Mouse (Mus musculus) left cerebral cortex, adult 2 months (tissue): Measurements from ENCODE around the gene Pdhb. TPM values are rescaled to one million over a fixed set of nuclear protein-coding genes. Genes with fewer than 3 reads are reported as not detected.
A peak's percentile ranks its signal among the peaks of the same experiment; 100 is the strongest.
"Not testable (repeated sequence)": the region's sequence is repeated elsewhere in the genome, so short reads cannot be mapped to it uniquely, and the experiment has no call there.

ENCODE experiments used
- DNase-seq, 2 experiments: peaks; one replicate each; pipeline ENCODE4 v3.0.0; 2021 to 2022; ENCODE audit warnings: low spot score in 2 of 2, mixed read lengths in 1 of 2; ENCODE audit errors: extremely low spot score in 1 of 2
- H3K27ac ChIP-seq: fragments of 200-600 bp; 2 replicates; pipeline ENCODE4 v1.8.1; 2022
- H3K4me3 ChIP-seq: fragments of 200-600 bp; 2 replicates; pipeline ENCODE4 v1.8.1; 2022
- CTCF ChIP-seq: fragments of 200-600 bp; IDR thresholded peaks from 2 replicates; pipeline ENCODE4 v1.8.1; 2022; ENCODE audit warnings: antibody characterized with exemption, mild to moderate bottlenecking, moderate library complexity
- intact Hi-C: fragments of 180-260 bp; cut with DNase I; formaldehyde crosslinking; loops from one replicate; pipeline ENCODE4 v1.15.1; 2025
- total RNA-seq, 2 experiments: library from RNA; stranded (reverse); gene quantifications; 2 replicates each; pipeline ENCODE4 v1.2.3; 2021

Pdhb gene
- total RNA-seq, 2 experiments from 2014 or later: 159 to 168 TPM

DNA sequence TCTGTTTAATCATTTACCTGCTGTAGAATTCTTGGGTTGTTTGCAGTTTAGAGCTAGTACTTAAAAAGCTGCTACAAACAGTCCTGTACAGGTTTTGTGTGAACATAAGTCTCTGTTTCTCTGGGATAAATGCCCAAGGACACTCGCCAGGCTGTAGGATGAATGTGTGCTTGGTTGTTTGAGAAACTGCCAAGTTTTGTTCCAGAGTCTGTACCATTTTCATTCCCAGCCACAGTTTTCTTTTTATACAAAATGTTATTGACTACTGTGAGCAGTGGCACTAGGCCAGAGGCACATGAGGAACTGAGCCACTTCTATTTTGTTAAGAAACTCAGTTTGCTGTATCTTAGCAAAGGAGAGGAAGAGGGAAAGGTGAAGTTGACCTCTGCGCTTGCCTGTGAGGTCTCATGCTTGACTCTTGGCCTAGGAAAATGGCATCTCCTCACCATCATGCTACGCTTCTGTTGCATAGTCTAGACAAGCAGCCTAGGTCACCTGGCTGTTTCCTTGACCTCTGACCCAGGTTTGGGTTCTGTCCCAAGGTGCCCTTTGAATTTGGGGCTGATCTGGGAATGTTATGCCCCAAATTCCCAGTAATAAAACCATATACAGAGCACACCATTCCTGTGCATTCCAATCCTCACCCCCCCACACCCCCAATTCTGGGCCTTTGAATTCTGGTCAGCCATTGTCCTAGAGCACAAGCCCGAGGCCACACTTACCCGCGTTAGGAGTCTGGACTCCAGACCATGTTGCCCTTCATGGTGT lies 13.6 kb upstream of the Pdhb start:
- no peak for TF ChIP-seq CTCF
- H3K4me3 ChIP-seq: no peak overlapping the region

DNA sequence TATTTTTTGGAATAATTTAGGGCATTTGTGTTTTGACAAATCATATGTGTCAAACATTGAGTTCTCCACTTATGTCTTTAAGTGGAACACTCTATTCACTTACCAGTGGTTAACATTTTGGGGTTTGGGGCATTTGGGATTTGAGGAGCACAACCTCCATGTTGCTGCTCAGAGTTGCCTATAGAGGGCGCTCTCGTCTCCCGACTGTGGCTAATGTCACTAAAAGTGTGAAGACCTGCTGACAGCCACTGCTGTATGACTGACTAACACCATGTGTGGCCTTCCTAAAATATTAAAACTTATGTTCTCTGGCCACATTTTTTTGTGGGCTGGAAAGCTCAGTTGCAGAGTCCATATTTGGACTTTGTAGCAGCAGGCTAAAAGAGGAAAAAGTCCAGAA lies 10.5 kb upstream of the Pdhb start:
- peak; percentile 45 for TF ChIP-seq CTCF
- intact Hi-C loops: loop anchor here (5.0 kb wide), 1 partner anchor 164 kb away; no protein-coding TSS in a partner anchor
- no peak for DNase-seq
- H3K4me3 ChIP-seq: no peak overlapping the region
- H3K27ac ChIP-seq: no peak overlapping the region

More for the DNA sequence above, 13.6 kb upstream of the Pdhb start:
- DNase-seq: peak in 1 of 2 experiments; percentile 59
- intact Hi-C loops: loop anchor here (1.0 kb wide), 1 partner anchor 23 kb away; no protein-coding TSS in a partner anchor
- H3K27ac ChIP-seq: peak overlapping the region; percentile 66; the same call in 1 of the 2 replicates

DNA sequence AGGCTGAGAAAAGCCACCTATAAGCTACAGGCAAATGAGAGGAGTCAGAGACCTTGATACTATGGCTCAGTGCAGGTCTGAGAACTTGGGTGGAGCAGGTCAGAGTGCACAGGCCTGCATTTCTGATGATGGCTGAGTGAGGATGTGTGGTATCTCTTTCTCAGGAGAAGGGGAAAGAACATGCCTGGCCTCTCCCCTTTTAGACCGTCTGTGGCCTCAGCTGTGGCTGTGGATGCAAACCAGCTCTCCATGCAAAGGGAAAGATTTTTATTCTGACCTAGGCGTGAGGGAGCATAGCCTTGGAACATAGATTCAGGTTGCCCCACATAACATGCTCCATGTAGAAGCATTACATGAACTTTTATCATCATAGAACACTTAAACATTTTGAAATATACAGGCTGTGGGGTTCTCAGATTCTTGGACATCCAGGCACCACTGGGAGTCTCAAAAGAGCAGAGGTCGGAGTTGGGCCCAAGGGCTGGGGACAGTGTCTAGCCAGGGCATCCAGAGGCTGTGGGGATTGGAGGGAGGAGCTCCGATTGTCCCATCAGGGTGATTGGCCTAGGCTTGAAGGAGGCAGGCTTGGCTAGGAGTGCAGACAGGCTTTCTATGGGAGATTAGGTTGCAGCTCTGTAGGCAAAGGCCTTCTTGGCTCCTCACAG lies 7.7 kb upstream of the Pdhb start:
- Histone ChIP-seq H3K27ac (no peak overlapping the region), H3K4me3 (no peak overlapping the region)
- no peak for DNase-seq
- TF ChIP-seq CTCF: no peak
- intact Hi-C loops: loop anchor here (5.0 kb wide), 1 partner anchor 167 kb away; no protein-coding TSS in a partner anchor

DNA sequence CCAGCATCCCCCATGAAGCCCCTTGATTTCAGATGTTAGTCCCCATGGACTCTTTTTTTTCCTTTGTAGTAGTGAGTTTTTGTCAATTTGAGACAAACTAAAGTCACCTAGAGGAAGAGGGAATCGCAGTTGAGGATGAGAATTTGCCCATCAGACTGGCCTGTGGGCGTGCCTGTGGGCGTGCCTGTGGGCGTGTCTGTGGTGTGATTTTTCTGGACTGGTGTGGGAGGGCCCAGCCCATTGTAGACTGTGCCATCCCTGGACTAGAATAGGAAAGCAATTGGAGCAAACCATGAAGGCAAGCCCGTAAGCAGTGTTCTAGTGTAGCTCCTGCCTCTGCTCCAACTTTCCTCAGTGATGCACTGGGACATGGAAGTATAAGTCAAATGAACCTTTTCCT lies 3.4 kb upstream of the Pdhb start:
- no peak for TF ChIP-seq CTCF
- H3K4me3 ChIP-seq: no peak overlapping the region
- intact Hi-C loops: loop anchor here (10.0 kb wide), 1 partner anchor 79 kb away; the partner anchor contains the start of gene Acox2

DNA sequence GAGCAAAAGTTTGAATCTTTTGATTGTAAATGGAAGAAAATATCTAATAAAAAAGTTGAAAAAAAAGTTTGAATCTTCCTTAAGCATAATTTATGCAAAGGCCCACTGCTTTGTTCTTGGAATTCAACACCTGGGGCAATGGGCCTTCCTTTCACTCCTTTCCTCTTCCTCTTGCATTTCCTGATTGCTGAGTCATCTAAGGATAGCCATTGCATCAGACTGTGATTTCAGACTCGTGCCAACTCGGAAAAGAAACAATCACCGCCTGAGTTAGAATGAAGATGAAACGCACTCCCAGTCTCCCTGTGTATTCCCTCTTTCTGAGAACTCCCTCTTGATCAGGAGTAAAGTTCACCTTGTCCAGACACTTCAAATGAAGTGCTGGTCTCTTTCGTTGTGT lies 1.8 kb upstream of the Pdhb start:
- H3K4me3 ChIP-seq: no peak overlapping the region

More for the DNA sequence above, 3.4 kb upstream of the Pdhb start:
- no peak overlapping the region for H3K27ac ChIP-seq
- no peak for DNase-seq

DNA sequence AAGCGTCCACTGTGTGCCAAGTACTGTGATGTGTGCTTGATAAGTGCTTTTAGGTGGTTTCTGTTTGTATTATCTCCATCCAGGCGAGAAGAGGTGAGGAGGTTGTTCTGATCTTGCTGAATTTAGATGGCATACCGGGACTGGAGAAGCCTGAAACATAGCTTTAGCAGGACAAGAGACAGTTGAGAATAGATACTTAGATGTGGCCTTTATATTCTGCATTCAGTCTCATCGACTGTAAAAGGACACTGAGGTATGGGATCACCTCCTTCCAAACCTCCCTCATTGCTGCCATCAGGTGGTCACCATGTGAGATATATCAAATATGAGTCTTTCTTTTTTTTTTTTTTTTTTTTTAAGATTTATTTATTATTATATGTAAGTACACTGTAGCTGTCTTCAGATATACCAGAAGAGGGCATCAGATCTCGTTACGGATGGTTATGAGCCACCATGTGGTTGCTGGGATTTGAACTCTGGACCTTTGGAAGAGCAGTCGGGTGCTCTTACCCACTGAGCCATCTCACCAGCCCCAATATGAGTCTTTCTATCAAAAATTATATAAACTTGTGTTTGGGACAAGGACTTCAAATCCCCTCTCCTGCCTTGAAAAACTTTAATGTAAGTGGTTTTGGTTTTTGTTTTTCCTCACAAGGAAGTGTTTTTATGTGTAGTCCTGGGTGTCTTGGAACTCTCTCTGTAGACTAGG lies 871 bp upstream of the Pdhb start:
- DNase-seq: not testable (repeated sequence)
- intact Hi-C loops: loop anchor here (2.0 to 10.0 kb wide), 2 partner anchors 41 to 81 kb away; partner anchors contain the start of genes Acox2 and Kctd6
- peak overlapping the region; percentile 71 for H3K27ac ChIP-seq
- peak; percentile 26 for TF ChIP-seq CTCF
- peak overlapping the region; percentile 98 for H3K4me3 ChIP-seq

More for the DNA sequence above, 1.8 kb upstream of the Pdhb start:
- DNase-seq: no peak
- TF ChIP-seq CTCF: no peak
- H3K27ac ChIP-seq: no peak overlapping the region
- intact Hi-C loops: loop anchor here (10.0 kb wide), 1 partner anchor 80 kb away; the partner anchor contains the start of gene Acox2

DNA sequence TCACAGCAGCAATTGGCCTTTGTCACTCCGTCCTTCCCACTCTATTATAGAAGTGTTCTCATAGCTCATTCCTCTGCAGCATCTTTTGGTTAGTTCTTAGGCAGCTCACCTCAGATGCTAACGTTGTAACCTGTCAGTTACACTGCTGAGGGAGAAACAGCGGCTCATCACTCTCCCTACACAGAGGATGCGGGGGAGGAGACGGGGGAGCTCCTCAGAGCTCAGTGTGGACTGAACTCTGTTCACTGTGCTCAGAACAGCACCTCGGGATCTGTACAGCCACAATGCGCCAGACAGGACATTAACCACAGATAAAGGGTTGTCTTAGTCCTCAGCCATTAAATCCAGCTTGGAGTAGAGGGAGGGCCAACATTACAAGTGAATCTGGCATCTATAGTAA lies 8.4 kb downstream of the Pdhb start:
- intact Hi-C loops: loop anchor here (5.0 kb wide), 1 partner anchor 202 kb away; no protein-coding TSS in a partner anchor
- H3K27ac ChIP-seq: peak overlapping the region; percentile 8; the same call in 1 of the 2 replicates
- no peak overlapping the region for H3K4me3 ChIP-seq
- TF ChIP-seq CTCF: no peak
- DNase-seq: no peak

DNA sequence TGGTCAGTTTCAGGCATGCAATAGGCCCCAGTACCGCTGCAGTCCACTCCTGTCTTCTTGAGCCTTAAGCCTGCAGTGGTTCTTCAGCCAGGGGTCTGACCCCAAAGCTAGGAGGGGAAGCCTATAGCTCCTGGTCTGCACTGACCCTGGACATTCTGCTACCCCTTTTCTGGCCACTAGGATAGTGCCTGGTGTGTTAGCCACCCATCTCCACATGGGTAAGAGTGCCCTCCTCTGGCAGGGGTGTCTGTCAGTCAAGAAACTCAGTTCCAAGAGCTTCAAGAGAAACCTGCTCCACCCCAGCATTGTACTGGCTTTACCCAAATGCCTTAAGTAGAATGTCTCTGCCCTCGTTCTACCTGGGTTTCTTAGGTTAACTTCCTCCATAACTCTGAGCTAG lies 11.0 kb downstream of the Pdhb start:
- no peak overlapping the region for H3K4me3 ChIP-seq
- TF ChIP-seq CTCF: peak; percentile 52
- intact Hi-C loops: loop anchor here (2.0 to 5.0 kb wide), 2 partner anchors 63 to 199 kb away; partner anchors contain the start of gene Pxk
- DNase-seq: no peak
- H3K27ac ChIP-seq: no peak overlapping the region

DNA sequence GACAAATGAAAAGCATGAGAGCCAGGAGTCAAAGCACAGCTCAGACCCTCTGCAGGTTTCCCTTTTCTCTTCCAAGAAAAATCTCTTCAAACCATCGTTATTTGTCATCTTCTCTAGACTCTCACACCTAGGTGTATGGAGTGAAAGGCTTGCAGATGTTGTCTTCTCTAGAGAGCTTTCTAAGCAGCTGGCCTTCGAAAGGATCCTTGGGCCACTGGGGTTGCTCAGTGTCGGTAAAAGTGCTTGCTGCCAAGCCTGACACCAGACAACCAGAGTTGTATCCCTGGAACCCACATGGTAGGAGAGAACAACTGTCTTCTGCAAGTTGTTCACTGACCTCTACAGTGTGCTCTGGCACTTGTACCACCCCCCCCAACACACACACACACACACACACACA lies 13.7 kb downstream of the Pdhb start:
- no peak for TF ChIP-seq CTCF
- Histone ChIP-seq H3K27ac (no peak overlapping the region), H3K4me3 (no peak overlapping the region)
- DNase-seq: no peak
- intact Hi-C loops: no loop called here

DNA sequence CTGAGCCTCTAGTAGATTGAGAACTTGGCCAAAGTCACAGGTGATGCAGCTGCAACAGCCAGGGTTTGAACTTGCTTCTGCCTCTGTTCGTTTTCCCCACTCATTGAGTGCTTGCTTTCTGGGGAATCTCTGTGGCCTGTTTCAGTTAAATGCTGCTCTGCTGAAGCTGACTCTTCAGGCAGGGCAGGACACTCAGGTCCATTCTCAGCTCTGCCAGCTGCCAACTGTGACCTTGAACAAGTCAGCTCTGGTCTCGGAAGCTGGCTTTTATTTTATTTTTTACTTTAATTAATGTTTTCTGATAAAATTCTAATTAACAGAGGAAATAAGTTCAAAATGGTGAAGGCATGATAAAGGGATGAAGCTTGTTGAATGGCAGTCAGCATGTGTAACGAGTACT lies 14.1 kb downstream of the Pdhb start:
- no peak for TF ChIP-seq CTCF
- no peak overlapping the region for H3K4me3 ChIP-seq
- DNase-seq: no peak
- intact Hi-C loops: no loop called here
- H3K27ac ChIP-seq: no peak overlapping the region

DNA sequence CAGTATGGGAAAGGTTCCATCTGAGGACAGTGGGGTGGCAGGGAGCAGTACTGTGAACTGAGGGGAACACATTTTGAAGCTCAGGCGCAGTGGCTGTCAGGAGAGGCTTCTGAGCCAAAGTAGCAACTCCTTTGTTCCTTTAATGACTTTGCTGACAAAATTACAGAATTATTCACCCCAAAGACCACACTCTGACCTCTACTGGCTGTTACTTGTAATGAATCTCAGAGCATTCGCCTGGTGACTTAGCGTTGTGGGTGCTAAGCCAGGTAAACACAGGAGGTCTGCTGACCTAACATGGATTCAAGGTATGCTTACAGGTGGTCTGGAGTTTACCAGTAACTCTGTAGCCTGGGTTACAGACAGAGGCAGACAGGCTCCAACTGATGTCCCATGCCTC lies 15.9 kb downstream of the Pdhb start:
- no peak overlapping the region for H3K4me3 ChIP-seq
- TF ChIP-seq CTCF: peak; percentile 46
- no peak overlapping the region for H3K27ac ChIP-seq
- DNase-seq: no peak
- intact Hi-C loops: no loop called here

DNA sequence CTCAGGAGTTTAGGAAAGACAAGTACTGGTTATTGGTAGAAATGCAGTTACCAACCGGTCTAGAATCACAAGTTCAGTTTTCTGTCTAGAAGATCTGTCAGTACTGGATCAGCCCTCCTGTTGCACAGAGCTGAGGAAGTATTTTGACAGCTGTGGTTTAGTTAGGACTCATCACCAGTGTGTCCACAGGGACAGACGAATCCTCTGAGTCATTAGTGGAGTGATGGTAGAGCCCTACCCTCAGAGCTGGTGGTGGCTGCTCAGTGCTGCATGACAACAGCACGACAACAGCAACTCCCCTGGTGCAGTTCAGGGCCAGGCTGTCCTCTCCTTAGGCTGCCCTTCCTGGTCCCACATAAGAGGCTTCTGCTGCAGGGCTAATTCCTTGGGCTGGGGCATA lies 18.8 kb downstream of the Pdhb start:
- intact Hi-C loops: no loop called here
- no peak for TF ChIP-seq CTCF
- Histone ChIP-seq H3K27ac (no peak overlapping the region), H3K4me3 (no peak overlapping the region)
- DNase-seq: no peak
